Mouse (Mus musculus): ENCODE measurements around the gene Tnip3. TPM values are rescaled to one million over a fixed set of nuclear protein-coding genes. Genes with fewer than 3 reads are reported as not detected.

Gene Tnip3
- polyA plus RNA-seq, 1 experiment from 2014 or later = not detected

DNA sequence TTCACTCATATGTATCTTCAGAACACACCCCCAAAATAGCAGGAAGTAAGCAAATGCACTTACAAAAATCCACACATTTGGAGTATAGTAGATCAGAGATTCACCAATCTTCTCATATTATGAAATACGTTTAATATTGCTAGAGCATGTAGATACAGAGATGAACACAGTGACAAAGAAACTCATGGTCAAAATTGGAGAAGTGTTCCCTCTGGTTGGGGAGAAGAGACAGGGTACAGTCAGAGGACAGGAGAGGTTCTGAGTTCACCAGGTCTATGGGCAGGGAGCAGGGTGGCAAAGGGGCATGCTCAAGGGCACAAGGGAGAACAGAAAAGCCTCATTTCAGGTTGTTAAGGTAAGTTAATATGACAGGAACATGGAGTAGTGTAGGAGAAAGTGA lies 63.7 kb downstream of the Tnip3 start:
- WGBS = 82% methylated on average over 1 of the region's 1 CpGs
- Histone ChIP-seq H3K27ac (no peak overlapping the region), H3K4me1 (no peaks in the 10 kb centered on the region), H3K36me3 (no peaks in the 10 kb centered on the region), H3K4me3 (no peak overlapping the region), H3K9me3 (no peaks in the 10 kb centered on the region), H3K27me3 (no peaks in the 10 kb centered on the region), H3K9ac (no peak overlapping the region), H3K4me2 (replicated peaks) (no peak overlapping the region)
- ATAC-seq (ENCODE audit: insufficient number of reproducible peaks, insufficient read depth, low FRiP score, low TSS enrichment) = no peak

- Histone ChIP-seq H3K27me3 (no peaks in the 10 kb centered on the region), H3K4me3 (no peak overlapping the region), H3K4me1 (no peaks in the 10 kb centered on the region), H3K9me3 (no peaks in the 10 kb centered on the region), H3K27ac (no peak overlapping the region), H3K9ac (no peak overlapping the region), H3K36me3 (no peaks in the 10 kb centered on the region), H3K4me2 (replicated peaks) (no peak overlapping the region)
- no peak for ATAC-seq (ENCODE audit: insufficient number of reproducible peaks, insufficient read depth, low FRiP score, low TSS enrichment)
- 83% methylated on average over 2 of the region's 2 CpGs for WGBS
Measured at GRCm38 (mm10) chr6:65590018-65590417, 64.9 kb downstream of the Tnip3 start.

GRCm38 (mm10) chr6:65594171-65594570 lies 69.1 kb downstream of the Tnip3 start:
- no peaks in the 10 kb centered on the region for H3K9me3 ChIP-seq
- ATAC-seq (ENCODE audit: insufficient number of reproducible peaks, insufficient read depth, low FRiP score, low TSS enrichment) = no peak
- no peak overlapping the region for H3K9ac ChIP-seq
- no peaks in the 10 kb centered on the region for H3K27me3 ChIP-seq
- no peak overlapping the region for H3K4me3 ChIP-seq
- H3K27ac ChIP-seq = no peak overlapping the region
- H3K4me2 ChIP-seq (replicated peaks) = no peak overlapping the region
- no peaks in the 10 kb centered on the region for H3K4me1 ChIP-seq
- WGBS = 81% methylated on average over 3 of the region's 3 CpGs
- H3K36me3 ChIP-seq = no peaks in the 10 kb centered on the region

DNA sequence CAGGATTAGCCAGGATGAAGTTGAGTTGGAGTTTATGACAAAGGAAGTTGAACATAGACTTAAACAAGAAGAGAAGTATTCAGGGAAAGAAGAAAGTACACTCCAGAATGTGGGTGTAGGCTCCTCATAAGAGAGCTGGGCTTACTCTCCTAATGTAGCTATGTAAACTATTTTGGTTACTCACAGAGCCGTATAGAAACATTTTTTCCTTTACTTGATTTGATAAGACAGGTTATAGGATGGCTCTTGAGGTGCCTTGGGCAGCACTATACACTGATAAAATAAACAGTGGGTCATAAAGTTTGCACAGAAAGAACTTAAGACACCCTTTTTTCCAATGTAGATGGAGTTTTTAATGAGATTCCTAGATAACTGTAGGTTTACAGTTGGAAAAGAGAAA lies 70.3 kb downstream of the Tnip3 start:
- Histone ChIP-seq H3K9ac (no peak overlapping the region), H3K36me3 (no peaks in the 10 kb centered on the region), H3K4me3 (no peak overlapping the region), H3K4me1 (no peaks in the 10 kb centered on the region), H3K9me3 (no peaks in the 10 kb centered on the region), H3K27ac (no peak overlapping the region), H3K27me3 (no peaks in the 10 kb centered on the region), H3K4me2 (replicated peaks) (no peak overlapping the region)
- no peak for ATAC-seq (ENCODE audit: insufficient number of reproducible peaks, insufficient read depth, low FRiP score, low TSS enrichment)
- 75% methylated on average over 1 of the region's 1 CpGs for WGBS

- Histone ChIP-seq H3K27ac (no peak overlapping the region), H3K9ac (no peak overlapping the region), H3K9me3 (no peaks in the 10 kb centered on the region), H3K4me2 (replicated peaks) (no peak overlapping the region), H3K4me1 (no peaks in the 10 kb centered on the region), H3K36me3 (no peaks in the 10 kb centered on the region), H3K4me3 (no peak overlapping the region), H3K27me3 (no peaks in the 10 kb centered on the region)
- 28% methylated on average over 12 of the region's 12 CpGs for WGBS
- ATAC-seq (ENCODE audit: insufficient number of reproducible peaks, insufficient read depth, low FRiP score, low TSS enrichment) = no peak
Measured at GRCm38 (mm10) chr6:65597056-65597818, 72.1 kb downstream of the Tnip3 start.

DNA sequence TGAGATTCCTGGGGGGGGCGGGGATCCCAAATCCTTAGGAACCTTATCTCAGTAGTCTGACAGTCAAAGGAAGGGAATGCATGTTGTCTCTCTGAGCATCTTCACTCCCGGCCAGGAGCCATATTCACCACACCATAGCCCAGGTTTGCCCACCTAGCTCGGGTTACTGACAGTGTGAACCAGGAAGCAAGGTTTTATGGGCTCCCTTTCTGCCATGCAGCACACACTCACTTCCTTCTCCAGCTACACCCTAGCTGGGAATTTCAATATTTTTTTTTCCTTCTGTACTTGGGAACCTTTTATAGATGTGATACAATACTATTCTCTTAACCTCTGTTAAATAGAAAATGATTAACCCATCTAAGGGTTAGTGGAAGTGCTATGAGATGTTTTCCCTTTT lies 73.4 kb downstream of the Tnip3 start:
- Histone ChIP-seq H3K4me3 (no peak overlapping the region), H3K9me3 (no peaks in the 10 kb centered on the region), H3K9ac (no peak overlapping the region), H3K36me3 (no peaks in the 10 kb centered on the region), H3K4me1 (no peaks in the 10 kb centered on the region), H3K27ac (no peak overlapping the region), H3K27me3 (no peaks in the 10 kb centered on the region), H3K4me2 (replicated peaks) (no peak overlapping the region)
- WGBS = 71% methylated on average over 3 of the region's 3 CpGs
- no peak for ATAC-seq (ENCODE audit: insufficient number of reproducible peaks, insufficient read depth, low FRiP score, low TSS enrichment)

GRCm38 (mm10) chr6:65599865-65600739 lies 75.0 kb downstream of the Tnip3 start:
- Histone ChIP-seq H3K4me1 (no peaks in the 10 kb centered on the region), H3K27ac (no peak overlapping the region), H3K36me3 (no peaks in the 10 kb centered on the region), H3K9me3 (no peaks in the 10 kb centered on the region), H3K4me2 (replicated peaks) (no peak overlapping the region), H3K9ac (no peak overlapping the region), H3K4me3 (no peak overlapping the region), H3K27me3 (no peaks in the 10 kb centered on the region)
- ATAC-seq (ENCODE audit: insufficient number of reproducible peaks, insufficient read depth, low FRiP score, low TSS enrichment) = no peak
- 32% methylated on average over 7 of the region's 7 CpGs for WGBS

GRCm38 (mm10) chr6:65600887-65601286 lies 75.8 kb downstream of the Tnip3 start:
- Histone ChIP-seq H3K36me3 (no peaks in the 10 kb centered on the region), H3K9ac (no peak overlapping the region), H3K4me3 (no peak overlapping the region), H3K4me2 (replicated peaks) (no peak overlapping the region), H3K9me3 (no peaks in the 10 kb centered on the region), H3K27me3 (no peaks in the 10 kb centered on the region), H3K27ac (no peak overlapping the region), H3K4me1 (no peaks in the 10 kb centered on the region)
- ATAC-seq (ENCODE audit: insufficient number of reproducible peaks, insufficient read depth, low FRiP score, low TSS enrichment) = no peak
- 50% methylated on average over 1 of the region's 1 CpGs for WGBS

GRCm38 (mm10) chr6:65605778-65606177 lies 80.7 kb downstream of the Tnip3 start:
- Histone ChIP-seq H3K27ac (no peak overlapping the region), H3K27me3 (no peaks in the 10 kb centered on the region), H3K9me3 (no peaks in the 10 kb centered on the region), H3K4me2 (replicated peaks) (no peak overlapping the region), H3K36me3 (no peaks in the 10 kb centered on the region), H3K9ac (no peak overlapping the region), H3K4me1 (no peaks in the 10 kb centered on the region), H3K4me3 (no peak overlapping the region)
- no peak for ATAC-seq (ENCODE audit: insufficient number of reproducible peaks, insufficient read depth, low FRiP score, low TSS enrichment)
- 80% methylated on average over 4 of the region's 4 CpGs for WGBS

GRCm38 (mm10) chr6:65606946-65607345 lies 81.8 kb downstream of the Tnip3 start:
- Histone ChIP-seq H3K27me3 (no peaks in the 10 kb centered on the region), H3K4me2 (replicated peaks) (no peak overlapping the region), H3K4me1 (no peaks in the 10 kb centered on the region), H3K4me3 (no peak overlapping the region), H3K9ac (no peak overlapping the region), H3K9me3 (no peaks in the 10 kb centered on the region), H3K27ac (no peak overlapping the region), H3K36me3 (no peaks in the 10 kb centered on the region)
- no peak for ATAC-seq (ENCODE audit: insufficient number of reproducible peaks, insufficient read depth, low FRiP score, low TSS enrichment)

DNA sequence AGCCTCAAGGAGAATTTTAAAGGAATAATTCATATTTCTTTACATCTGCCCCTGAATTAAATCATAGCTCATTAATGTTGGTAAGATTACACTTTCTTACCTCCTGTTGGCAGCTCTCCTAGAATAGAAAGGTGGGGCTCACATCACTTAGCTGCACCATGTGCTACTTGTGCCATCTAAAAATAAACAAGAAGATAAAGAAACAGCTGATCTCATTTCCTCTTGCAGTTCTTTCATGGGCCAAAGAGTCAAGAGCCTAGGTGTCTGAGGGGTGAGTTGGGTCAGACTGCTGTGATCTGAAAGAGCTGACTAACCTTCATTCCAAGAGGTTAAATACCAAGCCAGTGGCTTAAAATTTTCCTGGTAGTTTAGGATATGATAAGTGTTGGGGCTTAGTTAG lies 86.7 kb downstream of the Tnip3 start:
- no peak for ATAC-seq (ENCODE audit: insufficient number of reproducible peaks, insufficient read depth, low FRiP score, low TSS enrichment)
- no peak overlapping the region for H3K9ac ChIP-seq
- no peaks in the 10 kb centered on the region for H3K4me1 ChIP-seq
- H3K36me3 ChIP-seq = no peaks in the 10 kb centered on the region
- no peak overlapping the region for H3K4me3 ChIP-seq
- no peak overlapping the region for H3K4me2 ChIP-seq (replicated peaks)
- no peaks in the 10 kb centered on the region for H3K9me3 ChIP-seq
- H3K27ac ChIP-seq = no peak overlapping the region
- no peaks in the 10 kb centered on the region for H3K27me3 ChIP-seq

DNA sequence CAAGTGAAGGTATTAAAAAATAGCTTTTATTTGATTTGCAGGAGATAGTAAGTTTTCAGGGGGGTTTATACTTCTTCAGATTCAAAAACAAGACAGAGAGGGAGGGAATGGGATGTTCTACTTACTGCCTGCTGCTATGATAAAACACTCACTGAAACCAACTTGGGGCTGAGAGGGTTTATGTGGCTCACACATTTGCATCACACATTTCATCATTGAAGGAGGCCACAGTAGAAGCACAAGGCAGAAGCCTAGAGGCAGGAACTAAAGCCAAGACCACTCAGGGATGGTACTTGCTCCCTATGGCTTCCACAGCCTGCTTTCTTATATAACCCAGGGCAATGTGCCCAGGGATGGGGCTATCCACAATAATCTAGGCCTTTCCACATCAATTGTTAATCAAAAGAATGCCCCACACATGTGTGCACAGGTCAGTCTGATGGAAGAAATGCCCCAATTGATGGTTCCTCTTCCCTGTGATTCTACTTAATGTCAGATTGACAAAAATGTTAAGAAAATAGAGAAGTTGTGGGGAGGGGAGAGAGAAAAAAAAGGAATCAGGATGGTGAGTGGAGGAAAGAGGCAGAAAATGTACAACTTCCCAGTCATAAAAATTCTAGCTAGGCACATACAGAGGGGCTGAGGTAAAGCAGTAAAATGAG lies 88.9 kb downstream of the Tnip3 start:
- Histone ChIP-seq H3K9me3 (no peaks in the 10 kb centered on the region), H3K9ac (no peak overlapping the region), H3K4me1 (no peaks in the 10 kb centered on the region), H3K27ac (no peak overlapping the region), H3K4me3 (no peak overlapping the region), H3K27me3 (no peaks in the 10 kb centered on the region), H3K36me3 (no peaks in the 10 kb centered on the region), H3K4me2 (replicated peaks) (no peak overlapping the region)
- ATAC-seq (ENCODE audit: insufficient number of reproducible peaks, insufficient read depth, low FRiP score, low TSS enrichment) = no peak

All from embryonic facial prominence, embryonic 12.5 days (tissue).